Mouse (Mus musculus): ENCODE measurements around the gene Dnajc1. TPM values are rescaled to one million over a fixed set of nuclear protein-coding genes. Genes with fewer than 3 reads are reported as not detected.
A peak's percentile ranks its signal among the peaks of the same experiment; 100 is the strongest.

Dnajc1 gene
- 10 to 100 TPM; 14.9 to 15.4 TPM for total RNA-seq (2021)

- intact Hi-C loops (cut with DNase I), result loop anchor here (1.0 to 5.0 kb wide), 5 partner anchors 195 to 375 kb away; partner anchors contain the start of genes Bmi1 and Spag6
- DNase-seq, result peak; percentile 85 to 92
Observed at GRCm38 (mm10) chr2:18392331-18393021, at the start of gene Dnajc1. Dnajc1 (minus strand) TSS chr2:18392830.

DNA sequence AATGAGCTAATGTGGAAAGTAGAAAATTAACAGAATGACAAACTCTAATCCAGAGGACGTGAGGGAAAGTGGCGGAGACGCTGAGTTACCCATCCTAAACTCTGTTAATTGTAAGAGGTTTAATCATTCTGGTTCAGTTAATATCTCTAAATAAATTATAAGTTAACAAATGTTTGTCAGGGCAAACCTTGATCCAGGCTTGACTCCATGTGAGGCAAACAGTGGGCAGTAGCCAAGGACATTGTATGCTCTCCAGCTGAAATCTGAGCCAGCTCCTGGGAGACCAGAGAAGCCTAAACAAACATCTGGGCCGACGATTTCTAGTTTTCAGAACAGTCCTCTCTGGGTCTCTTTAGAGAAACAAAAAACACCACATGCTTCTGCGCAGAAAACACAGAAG is 49.2 kb upstream of the Dnajc1 start:
- intact Hi-C loops (cut with DNase I), result no loop called here
- peak; percentile 26 for DNase-seq

DNA sequence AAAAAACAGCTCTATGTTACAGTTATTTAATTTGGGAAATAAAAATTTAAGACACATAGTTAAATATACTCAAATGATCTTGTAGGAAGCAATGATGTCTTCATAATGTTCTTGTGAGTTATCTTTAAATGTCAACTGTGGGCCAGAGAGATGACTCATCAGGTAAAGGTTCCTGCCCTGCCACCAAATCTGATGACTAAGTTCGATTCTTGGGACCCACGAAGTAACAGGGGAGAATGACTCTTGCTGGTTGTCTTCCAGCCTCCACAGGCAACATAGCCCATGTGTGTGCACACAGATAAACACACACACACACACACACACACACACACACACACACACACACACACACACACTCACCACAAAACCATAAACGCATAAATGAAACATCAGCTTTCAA is 22.6 kb upstream of the Dnajc1 start:
- intact Hi-C loops (cut with DNase I), result no loop called here

GRCm38 (mm10) chr2:18403679-18404078 is 11.0 kb upstream of the Dnajc1 start:
- DNase-seq, result no peak
- intact Hi-C loops (cut with DNase I), result no loop called here

More for the DNA sequence above, 22.6 kb upstream of the Dnajc1 start:
- no peak for DNase-seq

- DNase-seq, result no peak
- intact Hi-C loops (cut with DNase I), result no loop called here
Observed at GRCm38 (mm10) chr2:18401771-18402170, 9.1 kb upstream of the Dnajc1 start.

DNA sequence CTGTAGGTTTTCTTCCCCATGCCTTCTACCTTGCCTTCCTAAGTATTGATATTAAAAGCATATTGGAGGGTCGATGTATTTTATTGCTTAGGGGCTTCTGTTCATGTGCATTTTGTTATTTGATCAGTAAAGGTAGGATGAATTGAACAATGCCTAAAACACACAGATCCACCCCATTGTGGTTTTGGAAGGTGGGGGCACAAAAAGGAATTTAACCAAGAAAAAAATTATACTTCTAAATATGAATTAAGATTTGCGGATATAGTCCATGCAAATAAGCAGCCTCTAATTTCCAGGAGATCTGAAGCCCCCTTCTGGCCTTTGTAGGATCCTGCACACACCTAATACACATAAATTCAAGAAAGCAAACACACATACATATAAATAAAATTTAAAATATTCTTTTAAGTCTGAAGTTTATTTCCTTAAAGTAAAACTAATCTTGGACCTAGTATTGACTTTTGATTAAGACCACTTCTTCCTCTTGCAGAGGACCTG is 441 bp upstream of the Dnajc1 start:
- DNase-seq, result no peak
- intact Hi-C loops (cut with DNase I), result loop anchor here (5.0 kb wide), 4 partner anchors 194 to 366 kb away; partner anchors contain the start of genes Bmi1 and Spag6

GRCm38 (mm10) chr2:18391861-18392260 is 769 bp downstream of the Dnajc1 start:
- no peak for DNase-seq
- intact Hi-C loops (cut with DNase I), result loop anchor here (1.0 to 5.0 kb wide), 5 partner anchors 195 to 375 kb away; partner anchors contain the start of genes Bmi1 and Spag6

DNA sequence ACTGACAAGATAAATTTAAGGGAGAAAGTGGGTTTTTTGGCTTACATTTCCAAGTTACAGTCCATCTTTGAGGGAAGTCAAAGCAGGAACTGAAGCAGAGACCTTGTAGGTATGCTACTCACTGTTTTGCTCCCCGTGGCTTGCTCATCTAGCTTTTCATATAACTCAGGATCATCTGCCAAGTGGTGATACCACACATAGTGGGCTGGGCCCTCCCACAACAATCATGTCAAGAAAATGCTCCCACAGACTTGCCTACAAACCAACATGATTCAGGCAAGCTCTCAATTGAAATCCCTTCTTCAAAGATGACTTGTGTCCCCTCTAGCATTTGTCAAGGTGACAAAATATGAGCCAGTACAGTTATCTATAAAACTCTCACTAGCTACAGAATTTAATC is 3.0 kb downstream of the Dnajc1 start:
- no peak for DNase-seq
- intact Hi-C loops (cut with DNase I), result loop anchor here (5.0 to 10.0 kb wide), 5 partner anchors 198 to 955 kb away; partner anchors contain the start of genes Bmi1 and Spag6

- intact Hi-C loops (cut with DNase I), result loop anchor here (5.0 to 10.0 kb wide), 2 partner anchors 896 to 963 kb away; no protein-coding TSS in a partner anchor
- DNase-seq, result no peak
Observed at GRCm38 (mm10) chr2:18381662-18382061, 11.0 kb downstream of the Dnajc1 start.

DNA sequence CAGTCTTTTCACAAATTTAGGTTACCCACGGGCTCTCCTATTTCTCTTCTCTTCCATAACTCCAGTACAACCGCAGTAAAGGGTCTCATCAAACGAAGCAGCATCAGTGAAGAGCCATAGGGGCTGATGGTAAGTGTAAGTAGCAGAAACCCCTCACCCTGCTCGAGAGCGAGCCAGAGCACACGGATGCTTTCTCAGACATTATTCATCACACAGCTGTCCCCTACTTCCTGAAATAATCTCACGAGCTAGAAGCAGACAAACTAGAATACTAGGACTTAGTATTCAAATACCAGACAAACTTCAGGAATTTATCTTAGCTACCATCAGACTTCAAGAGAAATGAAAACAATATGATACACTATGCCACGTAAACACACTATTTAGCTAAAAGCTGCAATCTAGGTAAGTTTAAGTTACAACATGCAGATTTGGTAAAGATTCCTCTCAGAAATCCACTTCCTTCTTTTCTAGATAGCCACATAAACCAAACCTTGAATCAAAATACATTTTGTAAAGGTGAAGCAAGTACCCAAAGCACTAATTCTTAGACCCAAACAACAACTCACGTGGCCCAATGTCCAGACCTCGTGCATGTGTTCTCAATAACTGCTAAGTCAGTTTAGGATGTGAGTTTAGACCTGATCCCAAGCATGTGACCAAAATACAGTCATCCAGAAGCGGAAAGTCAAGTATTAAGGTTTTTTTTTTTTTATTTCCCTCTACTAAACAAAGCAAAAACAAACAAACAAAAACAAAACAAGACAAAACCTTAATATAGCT is 20.0 kb downstream of the Dnajc1 start:
- no peak for DNase-seq

GRCm38 (mm10) chr2:18370794-18371498 is 21.7 kb downstream of the Dnajc1 start:
- intact Hi-C loops (cut with DNase I), result no loop called here
- no peak for DNase-seq

More for the DNA sequence above, 20.0 kb downstream of the Dnajc1 start:
- intact Hi-C loops (cut with DNase I), result no loop called here

DNA sequence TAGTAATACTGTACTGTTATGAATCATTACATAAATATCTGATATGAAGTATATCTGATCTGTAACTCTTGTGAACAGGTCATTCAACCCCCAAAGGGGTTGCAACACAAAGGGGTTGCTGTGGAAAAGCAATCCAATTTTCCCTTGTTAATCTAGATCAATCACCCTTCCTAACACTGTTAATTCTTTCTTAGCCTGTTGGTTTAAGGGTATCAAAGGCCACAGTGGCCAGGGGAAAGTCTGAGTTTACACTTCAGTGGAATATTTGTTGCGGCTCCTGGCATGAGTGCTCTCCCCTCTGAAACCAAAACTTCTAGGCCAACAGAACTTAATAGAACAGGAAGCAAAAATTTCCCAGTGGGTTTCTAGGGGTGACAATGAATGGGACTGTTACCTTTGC is 28.2 kb downstream of the Dnajc1 start:
- intact Hi-C loops (cut with DNase I), result no loop called here
- no peak for DNase-seq

DNA sequence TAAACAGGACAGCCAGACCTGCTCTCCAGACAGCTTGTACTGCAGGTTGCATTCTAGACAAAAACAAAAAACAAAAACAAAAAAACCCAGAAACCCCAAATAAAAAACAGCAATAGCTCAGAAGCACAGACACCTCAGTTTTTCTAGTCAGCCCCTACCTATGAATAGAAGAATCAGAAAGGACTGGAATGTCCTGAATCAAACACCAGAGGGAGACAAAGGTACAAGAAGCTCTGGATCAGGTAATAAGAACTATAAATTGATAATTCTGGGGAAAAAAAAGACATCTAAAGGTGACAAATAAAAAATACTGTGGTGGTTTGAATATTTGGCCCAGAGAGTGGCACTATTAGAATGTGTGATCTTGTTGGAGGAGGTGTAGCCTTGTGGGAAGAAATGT is 37.3 kb downstream of the Dnajc1 start:
- no peak for DNase-seq
- intact Hi-C loops (cut with DNase I), result loop anchor here (10.0 kb wide), 1 partner anchor 920 kb away; no protein-coding TSS in a partner anchor

DNA sequence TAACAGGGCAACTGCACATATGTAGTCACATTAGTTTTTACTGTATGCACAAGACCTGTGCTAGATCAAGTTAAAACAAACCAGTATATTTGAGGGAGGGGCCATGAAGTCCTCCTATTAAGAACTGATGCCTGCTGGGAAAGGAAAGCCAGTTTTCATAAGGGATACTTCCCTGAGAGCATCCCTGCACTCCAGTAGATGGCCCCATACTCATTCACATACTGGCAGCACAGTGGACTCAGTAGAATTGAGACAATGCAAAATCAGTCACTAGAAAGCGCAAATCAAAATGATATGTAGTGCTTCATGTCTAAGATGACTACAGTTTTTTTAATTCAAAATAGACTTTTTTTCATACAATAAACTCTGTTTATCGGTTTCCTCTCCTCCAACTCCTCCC is 40.0 kb downstream of the Dnajc1 start:
- intact Hi-C loops (cut with DNase I), result loop anchor here (10.0 kb wide), 1 partner anchor 922 kb away; no protein-coding TSS in a partner anchor
- DNase-seq, result no peak

GRCm38 (mm10) chr2:18343464-18343863 is 49.2 kb downstream of the Dnajc1 start:
- DNase-seq, result no peak
- intact Hi-C loops (cut with DNase I), result loop anchor here (2.0 to 10.0 kb wide), 2 partner anchors 317 to 699 kb away; no protein-coding TSS in a partner anchor

- DNase-seq, result no peak
- intact Hi-C loops (cut with DNase I), result no loop called here
Observed at GRCm38 (mm10) chr2:18318671-18319070, 74.0 kb downstream of the Dnajc1 start.

- intact Hi-C loops (cut with DNase I), result no loop called here
- DNase-seq, result no peak
Observed at GRCm38 (mm10) chr2:18317503-18318281, 74.9 kb downstream of the Dnajc1 start.

- no peak for DNase-seq
- intact Hi-C loops (cut with DNase I), result no loop called here
Observed at GRCm38 (mm10) chr2:18316909-18317308, 75.7 kb downstream of the Dnajc1 start.

DNA sequence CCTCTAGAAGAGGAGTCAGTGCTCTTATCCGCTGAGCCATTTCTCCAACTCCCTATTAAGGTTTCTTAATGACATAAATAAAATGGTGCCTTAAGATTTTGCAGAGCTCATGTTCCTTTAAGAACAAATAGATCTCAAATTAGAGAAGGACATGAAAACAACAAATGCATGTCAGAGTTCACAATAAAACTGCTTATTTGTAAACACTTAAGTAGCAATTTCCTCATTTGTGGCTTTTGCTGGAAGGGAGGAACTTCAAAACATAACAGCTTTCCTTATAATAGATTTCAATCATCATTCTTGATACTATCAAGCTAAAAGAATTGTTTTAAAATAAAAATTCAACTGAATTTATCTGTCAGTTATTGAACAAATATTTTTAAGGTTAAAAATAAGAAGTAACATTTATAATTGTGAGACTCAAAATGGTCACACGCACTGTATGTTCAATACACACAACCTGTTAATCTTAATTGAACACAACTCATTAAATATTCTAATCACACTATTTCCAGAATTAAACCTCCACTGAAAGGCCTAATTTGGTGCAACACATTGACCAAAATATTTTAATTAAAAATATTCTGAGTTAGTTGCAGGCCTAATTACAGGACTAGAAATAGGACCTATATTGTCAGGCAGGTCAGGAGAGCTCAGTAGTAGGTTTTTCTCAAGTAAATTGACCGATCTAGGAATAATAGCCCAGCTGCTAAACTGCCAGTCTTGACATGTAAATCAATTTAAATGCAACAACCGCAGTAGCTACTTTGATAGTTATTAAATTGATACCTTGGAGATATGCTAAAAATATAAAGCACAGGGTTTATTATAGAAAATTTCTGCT is 82.1 kb downstream of the Dnajc1 start:
- intact Hi-C loops (cut with DNase I), result no loop called here
- DNase-seq, result no peak

All from heart, postnatal 36 days (tissue).